Mouse (Mus musculus) urinary bladder, adult 18-20 months (tissue): ENCODE results near the gene Fopnl.

Source experiments
- DNase-seq, 2 experiments: peaks; one replicate each; pipeline ENCODE4 v3.0.0; 2022; ENCODE audit warnings: low spot score in 2 of 2, mixed read lengths in 2 of 2

Gene Fopnl

GRCm38 (mm10) chr16:14316884-14317876, at the start of gene Fopnl:
TSS of gene Fopnl (minus strand) at chr16:14317405.
- DNase-seq: peak; percentile 88 to 96

- DNase-seq: no peak
Observed at GRCm38 (mm10) chr16:14366017-14366416, 48.8 kb upstream of the Fopnl start.

DNA sequence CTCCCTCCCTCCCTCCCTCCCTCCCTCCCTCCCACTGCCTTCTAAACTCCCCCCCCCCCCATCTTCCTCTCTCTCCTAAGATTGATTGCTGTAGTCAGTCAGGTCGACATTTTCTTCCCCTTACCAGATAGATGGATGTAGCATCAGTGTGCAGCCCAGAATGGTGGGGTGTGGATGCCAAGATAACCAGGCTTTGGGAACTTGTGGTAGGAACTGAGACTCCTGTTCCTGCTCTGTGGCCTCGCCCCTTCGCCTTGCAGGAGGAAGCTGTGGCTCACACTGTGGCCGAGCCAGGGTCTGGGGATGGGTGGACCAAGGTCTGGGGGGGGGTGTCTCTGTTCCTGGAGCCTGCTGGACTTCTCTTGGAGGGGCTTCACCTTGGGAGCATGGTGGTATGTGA, 48.3 kb upstream of the Fopnl start:
- no peak for DNase-seq

GRCm38 (mm10) chr16:14364066-14364465, 46.9 kb upstream of the Fopnl start:
- no peak for DNase-seq

DNA sequence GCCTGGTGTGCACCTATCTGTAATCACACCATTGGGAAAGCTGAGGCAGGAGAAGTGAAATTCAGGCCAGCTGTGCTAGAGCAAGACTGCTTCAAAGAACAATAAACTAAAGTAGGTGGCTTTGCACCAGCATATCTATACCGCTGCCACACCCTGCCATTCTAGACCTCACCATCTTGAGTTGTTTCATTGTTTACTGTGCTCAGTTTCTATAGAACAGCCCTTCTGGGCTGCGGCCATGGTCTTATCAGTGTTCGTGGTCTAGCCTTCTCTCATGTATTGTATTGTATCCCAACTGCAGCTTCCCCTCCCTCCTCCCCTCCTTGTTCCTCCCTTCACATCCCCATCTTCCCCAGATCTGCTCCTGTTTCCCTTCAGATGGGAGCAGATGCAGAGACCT, 46.3 kb upstream of the Fopnl start:
- DNase-seq: no peak

GRCm38 (mm10) chr16:14362099-14362820, 45.1 kb upstream of the Fopnl start:
- no peak for DNase-seq

DNA sequence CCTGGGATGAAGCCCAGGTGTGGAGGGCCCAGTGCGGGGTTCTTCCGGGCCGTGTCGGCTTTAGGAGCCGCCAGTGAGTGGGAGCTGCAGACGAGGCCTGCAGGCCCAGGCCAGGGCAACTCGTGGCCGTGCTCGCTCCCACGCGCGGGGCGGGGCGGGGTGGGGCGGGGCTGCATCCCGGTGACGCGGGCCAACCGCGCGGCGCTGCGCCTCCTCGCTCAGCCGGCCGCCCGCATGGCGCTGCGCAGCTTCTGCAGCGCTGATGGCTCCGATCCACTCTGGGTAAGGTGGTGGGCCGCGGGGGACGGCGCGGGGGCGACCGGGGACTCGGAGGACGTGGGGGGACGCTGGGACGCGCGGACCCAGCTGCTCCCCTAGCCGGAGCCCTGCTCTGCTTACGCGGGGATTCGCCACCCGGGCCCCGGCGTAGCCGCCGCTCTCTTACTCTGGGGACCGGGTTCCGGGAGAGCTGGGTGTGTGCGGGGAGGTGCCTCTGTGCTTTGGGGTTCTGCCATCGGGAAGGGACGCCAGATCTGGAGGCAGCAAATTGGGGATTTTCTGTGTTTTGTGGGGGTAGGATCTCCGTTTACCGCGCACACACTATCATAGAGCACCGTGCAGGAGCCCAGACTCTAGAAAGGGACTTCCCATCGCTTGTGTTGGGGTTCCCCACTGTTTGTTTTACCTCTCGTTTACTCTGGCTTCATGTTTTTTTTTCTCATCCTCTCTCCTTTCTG, 44.3 kb upstream of the Fopnl start, which contains the start of gene Abcc1:
Gene Abcc1, plus strand, starts transcription at position 197 of the 737 bp plus-strand sequence.
- peak; percentile 72 to 73 for DNase-seq

GRCm38 (mm10) chr16:14360931-14361330, 43.7 kb upstream of the Fopnl start:
- DNase-seq: no peak

- DNase-seq: no peak
Observed at GRCm38 (mm10) chr16:14358531-14358930, 41.3 kb upstream of the Fopnl start.

DNA sequence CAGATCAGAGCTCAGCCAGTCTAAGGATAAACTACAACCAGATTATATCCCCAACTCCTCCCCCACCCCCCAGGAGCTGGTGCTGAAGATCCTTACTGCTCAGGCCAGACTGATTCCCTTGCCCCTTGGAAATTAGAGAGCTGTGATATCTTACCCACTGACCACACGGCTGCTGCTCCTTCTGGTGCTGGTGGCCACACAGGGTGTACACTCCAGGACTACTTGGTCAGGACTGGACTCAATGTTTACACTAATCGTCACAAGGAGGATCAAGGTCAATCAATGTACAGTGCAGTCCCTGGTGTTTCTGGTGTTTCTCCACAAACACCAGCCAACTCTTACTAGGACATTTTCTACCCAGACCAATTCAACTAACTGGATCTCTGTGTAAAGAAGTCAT, 40.7 kb upstream of the Fopnl start:
- DNase-seq: no peak

GRCm38 (mm10) chr16:14352663-14353062, 35.5 kb upstream of the Fopnl start:
- DNase-seq: no peak

DNA sequence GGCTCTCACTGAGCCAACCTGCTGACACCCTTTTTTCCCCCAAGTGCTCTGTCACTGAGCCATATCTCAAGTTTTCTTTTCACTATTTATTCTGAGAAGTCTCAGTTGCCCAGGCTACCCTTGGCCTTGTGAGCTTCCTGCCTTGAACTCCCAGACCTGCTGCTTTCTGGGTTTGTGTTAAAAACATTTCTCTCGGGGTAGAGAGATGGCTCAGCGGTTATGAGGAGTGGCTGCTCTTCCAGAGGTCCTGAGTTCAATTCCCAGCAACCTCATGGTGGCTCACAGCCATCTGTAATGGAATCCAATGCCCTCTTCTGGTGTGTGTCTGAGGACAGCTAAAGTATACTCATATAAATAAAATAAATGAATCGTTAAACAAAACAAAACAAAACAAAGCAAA, 35.0 kb upstream of the Fopnl start:
- no peak for DNase-seq

DNA sequence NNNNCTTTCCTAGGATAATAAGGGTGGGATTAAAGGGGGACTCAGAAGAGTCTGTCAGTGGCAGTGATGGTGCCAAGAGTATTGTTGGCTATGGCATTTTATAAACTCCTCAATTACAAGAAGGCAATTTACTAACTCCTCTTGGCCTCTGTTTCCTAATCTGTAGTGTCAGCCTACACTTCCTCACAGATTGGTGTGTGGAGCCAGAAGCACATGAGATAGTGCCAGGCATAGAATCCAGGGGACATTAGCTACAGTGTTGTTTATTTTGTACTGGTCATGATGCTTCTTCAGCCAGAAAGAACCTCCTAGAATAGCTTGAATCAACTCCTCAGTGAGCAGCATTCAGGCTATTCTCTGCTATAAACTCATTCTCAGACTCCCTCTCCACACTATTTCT, 34.4 kb upstream of the Fopnl start:
- DNase-seq: no peak

DNA sequence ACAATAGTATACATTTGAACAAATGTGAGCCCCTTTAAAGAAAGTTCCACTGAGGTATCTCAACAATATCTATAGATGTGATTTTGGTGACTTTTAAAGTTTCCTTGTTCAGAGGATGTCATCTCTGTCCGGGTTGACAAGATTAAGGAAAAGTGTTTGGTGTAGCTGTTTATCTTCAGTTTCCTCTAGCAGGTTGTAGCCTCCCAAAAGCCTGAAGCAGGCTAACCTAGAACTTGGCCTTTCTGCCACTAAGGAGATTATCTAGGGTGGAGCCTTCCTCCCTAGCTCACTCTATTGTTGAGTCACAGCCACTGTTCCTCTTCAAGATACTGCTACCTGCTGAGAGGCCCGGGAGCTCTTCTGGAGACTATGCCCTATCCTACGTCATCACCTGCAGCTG, 27.8 kb upstream of the Fopnl start:
- no peak for DNase-seq

- no peak for DNase-seq
Observed at GRCm38 (mm10) chr16:14328156-14328555, 11.0 kb upstream of the Fopnl start.

DNA sequence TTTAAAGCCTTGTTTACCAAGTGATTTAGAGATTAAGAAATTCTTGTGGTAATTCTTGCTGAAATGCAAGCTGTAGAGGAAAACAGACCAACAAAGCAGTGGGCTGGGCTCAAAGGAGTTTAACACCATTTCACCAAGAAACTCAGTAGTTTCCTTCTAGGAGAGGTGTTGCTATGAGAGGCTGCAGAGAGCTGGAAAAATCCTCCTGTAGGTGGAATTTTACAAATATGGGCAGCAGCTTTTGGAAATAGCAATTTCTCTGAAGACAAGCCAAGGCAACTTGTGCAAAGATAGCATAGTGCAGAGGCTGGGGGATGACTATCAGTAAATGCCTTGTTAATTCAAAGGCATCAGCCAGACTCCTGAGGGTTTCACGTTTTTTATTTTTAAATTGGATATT, 3.3 kb upstream of the Fopnl start:
- DNase-seq: no peak

DNA sequence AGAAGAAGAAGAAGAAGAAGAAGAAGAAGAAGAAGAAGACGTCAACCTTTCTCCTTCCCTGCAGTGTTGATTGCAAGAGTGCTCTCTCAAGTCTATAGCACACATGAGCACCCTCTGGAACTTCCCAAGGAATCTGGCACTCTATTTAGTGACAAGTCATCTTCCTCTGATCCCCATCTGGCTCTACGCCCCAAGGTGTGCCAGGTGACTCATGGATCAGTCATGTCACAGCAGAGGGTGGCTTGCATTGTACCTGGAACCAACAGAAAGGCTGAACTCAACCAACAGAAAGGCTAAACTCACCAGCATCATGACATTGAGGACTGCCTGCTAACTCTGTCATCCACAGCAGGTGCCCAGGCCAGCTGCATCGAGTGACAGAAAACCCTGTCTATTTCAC, 2.5 kb upstream of the Fopnl start:
- DNase-seq: peak; percentile 26 to 43

GRCm38 (mm10) chr16:14312914-14313313, 4.3 kb downstream of the Fopnl start:
- no peak for DNase-seq

- no peak for DNase-seq
Observed at GRCm38 (mm10) chr16:14311371-14311770, 5.8 kb downstream of the Fopnl start.

- DNase-seq: no peak
Observed at GRCm38 (mm10) chr16:14309833-14310232, 7.4 kb downstream of the Fopnl start.

- no peak for DNase-seq
Observed at GRCm38 (mm10) chr16:14308245-14309073, 8.7 kb downstream of the Fopnl start.
